Mouse (Mus musculus): ENCODE results near the gene Rab3il1. TPM values are rescaled to one million over a fixed set of nuclear protein-coding genes. Genes with fewer than 3 reads are reported as not detected.

Rab3il1 gene
- total and polyA plus RNA-seq, 3 experiments, result 0.04 TPM; not detected in 2

DNA sequence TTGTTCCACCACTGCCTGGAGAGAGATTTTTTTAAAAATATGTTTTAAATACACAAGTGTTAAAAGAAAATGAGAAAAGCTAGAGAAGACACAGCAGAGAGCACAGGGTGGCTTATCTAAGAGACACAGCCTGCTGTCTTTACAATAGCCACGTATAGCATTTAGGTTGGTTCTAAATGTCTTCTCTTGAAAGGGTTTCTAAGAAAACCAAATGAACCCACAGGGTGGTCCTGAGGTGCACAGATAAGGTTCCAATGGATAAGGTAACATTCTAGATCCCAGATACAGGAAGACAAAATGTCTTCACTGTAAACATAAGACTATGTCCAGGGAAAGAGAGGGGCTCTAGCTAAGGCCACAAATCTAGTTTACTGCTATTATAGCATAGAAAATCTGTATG lies 46.0 kb upstream of the Rab3il1 start:
- Histone ChIP-seq H3K4me1 (ENCODE audit: control insufficient read depth in 1 of 2, insufficient read depth in 2 of 2) (peaks cover 8 to 54% of the 10 kb centered on the region in 2 experiments; a peak in 3 of 4 replicates), H3K9me3 (replicated peaks; ENCODE audit: low read length) (peaks cover 12% of the 10 kb centered on the region), H3K79me2 (replicated peaks; ENCODE audit: control insufficient read depth, extremely low read depth, insufficient read depth, poor library complexity, severe bottlenecking) (no peaks in the 10 kb centered on the region), H3K4me2 (ENCODE audit: insufficient read depth, low read depth, poor library complexity, severe bottlenecking) (no peak overlapping the region), H3K27ac (ENCODE audit: insufficient read depth, low read depth) (no peak overlapping the region), H3K36me3 (replicated peaks in 1 of 2; ENCODE audit: control insufficient read depth in 1 of 2, insufficient read depth in 1 of 2, low read length in 1 of 2) (no peaks in the 10 kb centered on the region), H3K9ac (ENCODE audit: insufficient read depth, low read depth) (no peak overlapping the region), H3K4me3 (replicated peaks in 1 of 3; ENCODE audit: low read depth in 2 of 3, low read length in 2 of 3, poor library complexity in 1 of 3) (no peak overlapping the region), H3K27me3 (replicated peaks) (no peaks in the 10 kb centered on the region)
- dilution Hi-C loops (cut with MboI; ENCODE audit: extremely low pct_ligation_motif_present, extremely low pct_unique_long_range_greater_than_20kb, low sequenced_read_pairs), result no loop called here
- no peak for DNase-seq (ENCODE audit: extremely low read depth)
- no peak for TF ChIP-seq ELF1 (IDR thresholded peaks at IDR 0.05; ENCODE audit: low read depth, low read length)
- TF ChIP-seq JUN (IDR thresholded peaks at IDR 0.05; ENCODE audit: insufficient read depth, low read depth, low read length), result no peak
- no peak for TF ChIP-seq CTCF (conservative IDR thresholded peaks at IDR 0.05 in 1 of 2, IDR thresholded peaks at IDR 0.05 in 1 of 2; ENCODE audit: low read depth in 2 of 2, low read length in 2 of 2)
- no peak for TF ChIP-seq SIN3A (IDR thresholded peaks at IDR 0.05; ENCODE audit: low read length)
- TF ChIP-seq E2F4 (IDR thresholded peaks at IDR 0.05; ENCODE audit: insufficient replicate concordance, low read depth, low read length), result no peak
- no peak for TF ChIP-seq CHD2 (IDR thresholded peaks at IDR 0.05; ENCODE audit: low read length)
- no peak for TF ChIP-seq SMC3 (IDR thresholded peaks at IDR 0.05; ENCODE audit: low read depth, low read length)
- TF ChIP-seq ZNF384 (IDR thresholded peaks at IDR 0.05; ENCODE audit: low read depth, low read length), result no peak
- no peak for TF ChIP-seq EP300 (IDR thresholded peaks at IDR 0.05; ENCODE audit: low read length)
- TF ChIP-seq MEF2A (IDR thresholded peaks at IDR 0.05; ENCODE audit: borderline replicate concordance, low read depth, low read length), result no peak
- no peak for TF ChIP-seq TCF12 (IDR thresholded peaks at IDR 0.05; ENCODE audit: low read depth, low read length)
- TF ChIP-seq POLR2A (IDR thresholded peaks at IDR 0.05; ENCODE audit: low read depth, low read length), result no peak
- TF ChIP-seq MXI1 (IDR thresholded peaks at IDR 0.05; ENCODE audit: low read depth, low read length), result no peak
- TF ChIP-seq ZC3H11A (IDR thresholded peaks at IDR 0.05; ENCODE audit: low read depth, low read length), result no peak
- TF ChIP-seq RCOR1 (conservative IDR thresholded peaks at IDR 0.05; ENCODE audit: low read depth, low read length), result no peak
- TF ChIP-seq HCFC1 (IDR thresholded peaks at IDR 0.05; ENCODE audit: low read depth, low read length), result no peak
- no peak for TF ChIP-seq CHD1 (IDR thresholded peaks at IDR 0.05; ENCODE audit: low read depth, low read length)
- TF ChIP-seq MAFK (IDR thresholded peaks at IDR 0.05; ENCODE audit: insufficient replicate concordance, low read length), result no peak
- TF ChIP-seq USF2 (conservative IDR thresholded peaks at IDR 0.05; ENCODE audit: low read depth, low read length), result no peak
- no peak for TF ChIP-seq UBTF (IDR thresholded peaks at IDR 0.05; ENCODE audit: low read depth, low read length)
- in situ Hi-C loops (cut with MboI; ENCODE audit: low pct_ligation_motif_present, low pct_unique_long_range_greater_than_20kb, low sequenced_read_pairs), result no loop called here

DNA sequence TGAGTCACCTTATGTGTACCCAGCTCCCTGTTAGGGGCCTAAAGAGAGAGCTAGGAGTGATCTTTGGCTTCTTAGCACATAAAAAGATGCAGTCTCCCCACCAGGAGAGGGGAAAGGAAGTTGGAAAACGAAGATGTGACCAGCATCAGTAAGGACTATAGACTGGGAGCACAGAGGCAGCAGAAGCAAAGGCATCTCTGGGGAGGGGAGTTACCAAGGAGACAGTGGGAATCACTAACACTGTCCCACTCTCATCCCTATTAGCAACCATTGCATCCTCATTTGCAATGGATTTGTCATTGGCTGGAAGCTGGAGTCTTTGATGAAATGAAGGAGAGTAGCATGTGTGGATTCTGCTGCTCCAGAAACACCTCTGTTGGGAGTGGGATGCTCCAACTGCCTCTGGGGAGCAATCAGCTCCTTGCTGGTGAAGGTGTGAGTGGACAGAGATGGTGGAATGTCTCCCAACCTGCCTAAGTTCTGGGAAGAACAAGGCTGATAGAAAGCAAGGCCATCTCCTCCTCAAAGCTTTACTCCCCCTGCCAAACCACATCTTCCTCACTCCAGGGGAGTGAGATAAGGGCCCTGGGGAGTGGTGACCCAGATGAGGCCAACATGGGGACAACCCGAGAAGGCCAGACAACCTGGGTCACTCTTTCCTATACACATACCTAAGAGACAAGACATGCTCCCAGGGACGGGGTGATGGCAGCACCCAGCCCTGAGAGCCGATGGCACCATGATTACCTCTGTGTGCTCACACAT lies 44.7 kb upstream of the Rab3il1 start:
- no peaks in the 10 kb centered on the region for H3K27me3 ChIP-seq (replicated peaks)
- no peak overlapping the region for H3K4me3 ChIP-seq (replicated peaks in 1 of 3; ENCODE audit: low read depth in 2 of 3, low read length in 2 of 3, poor library complexity in 1 of 3)
- DNase-seq (ENCODE audit: extremely low read depth), result no peak
- no peak overlapping the region for H3K27ac ChIP-seq (ENCODE audit: insufficient read depth, low read depth)
- dilution Hi-C loops (cut with MboI; ENCODE audit: extremely low pct_ligation_motif_present, extremely low pct_unique_long_range_greater_than_20kb, low sequenced_read_pairs) (no loop called here), in situ Hi-C loops (cut with MboI; ENCODE audit: low pct_ligation_motif_present, low pct_unique_long_range_greater_than_20kb, low sequenced_read_pairs) (no loop called here)
- no peak overlapping the region for H3K9ac ChIP-seq (ENCODE audit: insufficient read depth, low read depth)
- peaks cover 12% of the 10 kb centered on the region for H3K9me3 ChIP-seq (replicated peaks; ENCODE audit: low read length)
- no peak overlapping the region for H3K4me2 ChIP-seq (ENCODE audit: insufficient read depth, low read depth, poor library complexity, severe bottlenecking)
- no peaks in the 10 kb centered on the region for H3K36me3 ChIP-seq (replicated peaks in 1 of 2; ENCODE audit: control insufficient read depth in 1 of 2, insufficient read depth in 1 of 2, low read length in 1 of 2)
- no peaks in the 10 kb centered on the region for H3K79me2 ChIP-seq (replicated peaks; ENCODE audit: control insufficient read depth, extremely low read depth, insufficient read depth, poor library complexity, severe bottlenecking)
- peaks cover 8 to 54% of the 10 kb centered on the region in 2 experiments; a peak in 3 of 4 replicates for H3K4me1 ChIP-seq (ENCODE audit: control insufficient read depth in 1 of 2, insufficient read depth in 2 of 2)
- TF ChIP-seq NRF1 (IDR thresholded peaks at IDR 0.05; ENCODE audit: low read depth, low read length) (no peak), ZMIZ1 (IDR thresholded peaks at IDR 0.05; ENCODE audit: low read depth, low read length) (no peak), ETS1 (conservative IDR thresholded peaks at IDR 0.05; ENCODE audit: low read depth, low read length) (no peak), ZKSCAN1 (IDR thresholded peaks at IDR 0.05; ENCODE audit: borderline replicate concordance, low read depth, low read length) (no peak), JUND (conservative IDR thresholded peaks at IDR 0.05; ENCODE audit: low read depth, low read length) (no peak), NELFE (IDR thresholded peaks at IDR 0.05; ENCODE audit: low read depth, low read length) (no peak), MXI1 (IDR thresholded peaks at IDR 0.05; ENCODE audit: low read depth, low read length) (no peak)
